Mouse (Mus musculus) olfactory bulb, adult 2 months (tissue): ENCODE data around the gene Natd1. TPM values are rescaled to one million over a fixed set of nuclear protein-coding genes. Genes with fewer than 3 reads are reported as not detected.
A peak's percentile ranks its signal among the peaks of the same experiment; 100 is the strongest.

Source experiments
- H3K27ac ChIP-seq: fragments of 200-500 bp; 2 replicates; pipeline ENCODE4 v1.5.1; 2012; ENCODE audit warnings: low read depth, low read length; ENCODE audit not compliant: insufficient read depth
- H3K4me1 ChIP-seq: fragments of 200-500 bp; 2 replicates; pipeline ENCODE4 v1.6.1; 2012; ENCODE audit warnings: low read length; ENCODE audit not compliant: control insufficient read depth, insufficient read depth
- H3K4me3 ChIP-seq: fragments of 200-500 bp; 2 replicates; pipeline ENCODE4 v1.5.1; 2012; ENCODE audit warnings: mild to moderate bottlenecking, low read depth, low read length, moderate library complexity; ENCODE audit not compliant: insufficient read depth
- CTCF ChIP-seq: fragments of 200-500 bp; IDR thresholded peaks from 2 replicates; pipeline ENCODE4 v1.5.1; 2012; ENCODE audit warnings: low read depth, mild to moderate bottlenecking, low read length, moderate library complexity; ENCODE audit not compliant: insufficient read depth
- POLR2A ChIP-seq: fragments of 200-500 bp; IDR thresholded peaks from 2 replicates; pipeline ENCODE4 v1.6.1; 2012; ENCODE audit warnings: mild to moderate bottlenecking, low read depth, low read length, moderate library complexity; ENCODE audit not compliant: insufficient read depth
- WGBS: fragments of 180-500 bp; shearing (Covaris S2); methylation state at CpG from one replicate; pipeline ENCODE4 v1.1.7; 2018; 5-methylcytosine and 5-hydroxymethylcytosine counted together
- polyA plus RNA-seq: library from polyadenylated mRNA; stranded (reverse); fragments of >200 nt; gene quantifications from 2 replicates; pipeline ENCODE4 v1.2.4, GENCODE M21; 2012; ENCODE audit warnings: low replicate concordance; ENCODE audit not compliant: missing spikeins, insufficient read depth, insufficient read length

The Natd1 gene
- polyA plus RNA-seq, 1 experiment = not detected

GRCm38 (mm10) chr11:60924498-60924897 is 9.9 kb upstream of the Natd1 start:
- Histone ChIP-seq H3K4me3 (no peak overlapping the region), H3K27ac (no peak overlapping the region), H3K4me1 (peaks cover 3% of the 10 kb centered on the region)
- 66% methylated on average over 6 of the region's 6 CpGs for WGBS
- TF ChIP-seq POLR2A = no peak
- TF ChIP-seq CTCF = no peak

- TF ChIP-seq CTCF = no peak
- no peak for TF ChIP-seq POLR2A
- 72% methylated on average over 5 of the region's 5 CpGs for WGBS
- no peak overlapping the region for H3K27ac ChIP-seq
- H3K4me1 ChIP-seq = peaks cover 3% of the 10 kb centered on the region
- H3K4me3 ChIP-seq = no peak overlapping the region
Measured at GRCm38 (mm10) chr11:60922964-60923363, 8.4 kb upstream of the Natd1 start.

DNA sequence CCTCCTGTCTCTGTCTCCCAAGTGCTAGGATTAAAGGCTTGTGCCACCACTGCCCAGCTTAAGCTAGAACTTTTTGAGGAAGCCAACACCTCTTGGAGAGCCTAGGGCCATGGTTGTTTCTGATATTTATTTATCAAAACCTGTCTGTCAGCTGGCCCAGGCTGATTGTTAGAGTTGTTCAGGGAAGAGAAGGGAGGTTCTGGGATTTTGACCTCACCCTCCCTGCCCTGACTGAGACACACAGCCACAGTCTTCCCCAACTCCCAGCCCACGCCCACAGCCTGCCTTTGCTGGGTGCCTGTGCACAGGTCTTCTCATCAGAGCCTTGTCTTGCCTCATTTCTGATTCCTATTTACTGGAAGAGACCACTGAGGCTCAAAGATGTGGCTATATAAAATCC is 7.6 kb upstream of the Natd1 start:
- Histone ChIP-seq H3K27ac (no peak overlapping the region), H3K4me1 (no peaks in the 10 kb centered on the region), H3K4me3 (no peak overlapping the region)
- TF ChIP-seq POLR2A (no peak), CTCF (no peak)
- whole genome bisulfite sequencing = 92% methylated on average over 1 of the region's 1 CpGs

DNA sequence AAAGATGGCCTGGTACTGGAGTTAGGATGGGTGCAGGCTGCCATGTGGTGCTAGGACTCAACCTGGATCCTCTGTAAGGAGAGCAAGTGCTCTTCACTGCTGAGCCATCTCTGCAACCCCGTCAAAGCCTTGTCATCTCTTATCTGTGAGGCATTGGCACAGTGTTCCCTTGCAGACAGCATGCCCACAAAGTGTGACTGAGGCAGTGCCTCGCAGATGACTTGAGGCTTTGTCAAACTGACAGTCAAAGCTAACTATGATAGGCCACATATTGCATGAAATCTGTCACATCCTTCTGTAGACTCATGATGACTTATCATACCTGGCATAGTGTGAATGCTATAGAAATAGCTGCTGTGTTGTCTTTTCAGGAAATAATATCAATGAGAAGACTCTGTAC is 5.5 kb upstream of the Natd1 start:
- WGBS = 84% methylated on average over 2 of the region's 2 CpGs
- no peak overlapping the region for H3K4me3 ChIP-seq
- TF ChIP-seq POLR2A (no peak), CTCF (no peak)
- H3K27ac ChIP-seq = no peak overlapping the region
- 0 out of 2 replicates have a peak, but pooled peaks cover 4% of the 10 kb centered on the region for H3K4me1 ChIP-seq

DNA sequence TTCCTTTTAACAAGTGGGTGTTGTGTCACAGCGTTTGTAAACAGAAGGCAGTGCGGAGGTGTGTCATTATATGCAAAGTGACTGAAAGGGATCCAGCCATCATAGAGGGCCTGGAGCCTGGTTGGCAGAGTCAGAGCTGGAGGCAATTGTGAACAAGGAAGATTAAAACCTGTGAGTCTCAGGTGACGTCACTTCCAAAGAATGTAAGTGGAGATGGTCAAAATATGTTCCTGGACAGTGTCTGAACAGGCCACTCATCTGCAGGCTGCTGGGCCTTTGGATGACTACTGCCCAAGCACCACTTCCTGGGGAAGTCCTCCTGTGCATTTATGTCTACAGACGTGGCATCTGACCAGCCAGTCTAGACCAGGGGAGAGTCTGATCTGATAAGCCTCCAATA is 651 bp upstream of the Natd1 start:
- H3K4me3 ChIP-seq = no peak overlapping the region
- H3K4me1 ChIP-seq = peaks cover 15% of the 10 kb centered on the region
- no peak for TF ChIP-seq CTCF
- no peak for TF ChIP-seq POLR2A
- 42% methylated on average over 4 of the region's 4 CpGs for WGBS
- H3K27ac ChIP-seq = 0 out of 2 replicates have a peak overlapping the region, but pooled peaks have one; percentile 41

DNA sequence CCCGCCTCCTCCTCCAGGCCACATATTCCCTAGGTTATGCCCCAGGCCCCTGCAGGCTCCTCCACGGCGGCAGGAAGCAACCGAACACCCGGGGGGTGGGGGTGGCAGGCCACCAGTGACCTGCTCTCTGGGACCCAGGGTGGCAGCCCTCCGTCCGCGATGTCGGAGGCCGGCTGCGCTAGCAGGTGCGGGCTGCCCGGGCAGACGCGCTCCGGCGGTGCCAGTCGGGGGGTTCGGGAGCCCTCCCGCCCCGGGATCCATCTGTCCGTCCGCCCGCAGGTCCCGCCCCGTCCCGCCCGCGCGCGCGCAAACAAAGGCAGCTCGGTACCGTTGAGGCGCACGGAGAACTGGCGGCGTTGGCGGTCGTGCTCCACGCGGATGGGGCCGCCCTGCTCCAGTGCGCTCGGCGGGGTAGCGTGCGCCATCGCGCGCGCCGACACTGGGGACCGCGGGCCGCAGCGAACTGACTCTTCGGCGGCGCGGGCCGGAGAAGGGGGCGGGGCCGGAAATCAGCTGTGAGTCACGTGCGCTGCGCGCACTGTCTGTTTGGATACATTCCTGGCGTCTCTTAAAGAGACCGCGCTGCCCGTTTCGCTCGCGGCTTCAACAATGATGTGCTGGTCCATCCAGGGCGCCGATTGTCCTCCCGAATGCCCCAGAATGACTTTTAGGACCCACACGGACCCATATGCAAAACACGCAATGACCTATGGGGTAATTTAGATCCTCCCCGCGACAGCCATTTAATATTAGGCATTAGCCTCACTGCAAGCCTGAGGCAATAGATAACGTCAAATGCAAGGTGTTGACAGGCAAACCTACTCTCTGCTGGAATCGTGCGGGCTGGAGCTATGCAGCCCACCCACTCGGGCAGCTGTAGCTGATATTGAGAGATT is 1.0 kb downstream of the Natd1 start:
- WGBS = under 1% methylated on average over 86 of the region's 86 CpGs
- peaks cover 21% of the 10 kb centered on the region for H3K4me1 ChIP-seq
- peak overlapping the region; percentile 91 for H3K27ac ChIP-seq
- TF ChIP-seq CTCF (no peak), POLR2A (peak; percentile 72)
- peak overlapping the region; percentile 76 for H3K4me3 ChIP-seq

DNA sequence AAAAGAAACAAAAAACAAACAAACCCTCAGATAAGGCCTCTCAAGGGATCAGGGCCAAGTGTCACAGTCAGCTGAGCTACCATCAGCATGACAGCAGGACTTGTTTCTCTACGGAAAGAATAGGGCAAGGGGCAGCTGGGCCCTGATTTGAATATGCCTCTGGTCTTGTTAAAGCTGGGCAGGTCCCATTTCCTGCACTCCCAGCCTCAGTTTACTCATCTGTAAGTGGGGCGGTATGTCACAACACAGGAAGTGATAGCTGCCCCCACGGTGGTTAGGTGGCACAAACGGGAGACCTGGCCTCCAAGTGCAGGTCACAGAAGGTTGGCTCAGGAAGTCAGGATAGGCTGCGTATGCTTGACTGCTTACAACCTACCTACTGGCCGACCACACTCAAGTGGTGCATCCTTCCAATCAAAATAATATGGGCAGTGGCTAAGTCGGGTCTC is 2.0 kb downstream of the Natd1 start:
- H3K27ac ChIP-seq = no peak overlapping the region
- peaks cover 21% of the 10 kb centered on the region for H3K4me1 ChIP-seq
- no peak for TF ChIP-seq CTCF
- TF ChIP-seq POLR2A = no peak
- peak overlapping the region; percentile 76 for H3K4me3 ChIP-seq
- WGBS = 26% methylated on average over 7 of the region's 7 CpGs

DNA sequence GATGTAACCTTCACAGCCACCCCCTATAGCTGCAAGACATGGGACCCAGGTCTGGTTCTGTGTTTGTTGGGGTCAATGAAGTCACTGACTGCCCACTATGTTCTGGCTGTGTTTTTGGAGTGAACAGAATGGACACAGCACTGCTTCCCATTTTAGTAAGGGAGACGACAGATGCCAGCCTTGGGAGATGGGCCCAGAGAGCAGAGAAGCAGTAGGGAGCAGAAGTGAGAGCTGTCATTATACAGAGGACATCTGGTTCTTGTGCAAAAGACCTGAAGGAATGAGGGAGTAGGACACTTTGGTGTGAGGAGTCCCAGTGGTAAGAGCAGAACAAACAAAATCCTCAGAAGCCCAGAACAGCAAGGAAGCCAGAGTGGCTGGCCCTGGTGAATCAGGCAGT is 4.9 kb downstream of the Natd1 start:
- Histone ChIP-seq H3K4me3 (no peak overlapping the region), H3K27ac (no peak overlapping the region), H3K4me1 (peaks cover 17% of the 10 kb centered on the region)
- 64% methylated on average over 1 of the region's 1 CpGs for whole genome bisulfite sequencing
- TF ChIP-seq CTCF = no peak
- TF ChIP-seq POLR2A = no peak

GRCm38 (mm10) chr11:60908073-60908472 is 6.5 kb downstream of the Natd1 start:
- WGBS = 57% methylated on average over 3 of the region's 3 CpGs
- no peak for TF ChIP-seq CTCF
- TF ChIP-seq POLR2A = no peak
- peaks cover 17% of the 10 kb centered on the region for H3K4me1 ChIP-seq
- no peak overlapping the region for H3K27ac ChIP-seq
- no peak overlapping the region for H3K4me3 ChIP-seq

- peaks cover 8% of the 10 kb centered on the region for H3K4me1 ChIP-seq
- 91% methylated on average over 4 of the region's 4 CpGs for WGBS
- TF ChIP-seq POLR2A (no peak), CTCF (no peak)
Measured at GRCm38 (mm10) chr11:60906449-60906848, 8.1 kb downstream of the Natd1 start.

More at GRCm38 (mm10) chr11:60906449-60906848, 8.1 kb downstream of the Natd1 start:
- no peak overlapping the region for H3K27ac ChIP-seq
- H3K4me3 ChIP-seq = no peak overlapping the region
